Mouse (Mus musculus) cerebellum, adult 2 months (tissue): ENCODE data around the gene Gm5741. TPM values are rescaled to one million over a fixed set of nuclear protein-coding genes. Genes with fewer than 3 reads are reported as not detected.

Source experiments
- DNase-seq, 2 experiments: peaks; one replicate each; pipeline ENCODE4 v3.0.0; 2021
- H3K27ac ChIP-seq: fragments of 200-500 bp; 2 replicates; pipeline ENCODE4 v1.5.1; 2012; ENCODE audit warnings: low read length, control low read depth, inconsistent platforms; ENCODE audit not compliant: insufficient read depth
- H3K27me3 ChIP-seq: fragments of 200-500 bp; 2 replicates; pipeline ENCODE4 v1.6.1; 2012; ENCODE audit warnings: inconsistent platforms, mild to moderate bottlenecking, low read length, moderate library complexity; ENCODE audit not compliant: control insufficient read depth, insufficient read depth
- H3K4me1 ChIP-seq: fragments of 200-500 bp; 2 replicates; pipeline ENCODE4 v1.6.1; 2011; ENCODE audit warnings: low read length; ENCODE audit not compliant: control insufficient read depth, insufficient read depth
- H3K4me3 ChIP-seq: fragments of 200-500 bp; replicated peaks from 2 replicates; pipeline ENCODE3; 2011; ENCODE audit warnings: mild to moderate bottlenecking, low read depth, low read length, control low read depth; ENCODE audit not compliant: insufficient read depth
- CTCF ChIP-seq: fragments of 200-500 bp; IDR thresholded peaks from 2 replicates; pipeline ENCODE4 v1.5.1; 2011; ENCODE audit warnings: low read depth, mild to moderate bottlenecking, control low read depth, low read length, moderate library complexity, borderline replicate concordance; ENCODE audit not compliant: insufficient read depth
- POLR2A ChIP-seq: fragments of 200-500 bp; IDR thresholded peaks from 2 replicates; pipeline ENCODE4 v1.6.1; 2011; ENCODE audit warnings: low read length, control low read depth, borderline replicate concordance; ENCODE audit not compliant: insufficient read depth
- WGBS: fragments of 180-500 bp; shearing (Covaris S2); methylation state at CpG from one replicate; pipeline ENCODE4 v1.1.7; 2018; 5-methylcytosine and 5-hydroxymethylcytosine counted together
- polyA plus RNA-seq: library from polyadenylated mRNA; depleted of rRNA; stranded (reverse); fragments of >200 nt; gene quantifications from 2 replicates; pipeline ENCODE4 v1.2.3, GENCODE M21; 2012

Gene Gm5741
- polyA plus RNA-seq, 1 experiment, result not detected

- peak overlapping the region; percentile 93 for H3K4me3 ChIP-seq
- TF ChIP-seq CTCF, result no peak
- TF ChIP-seq POLR2A, result no peak
- WGBS, result under 1% methylated on average over 57 of the region's 57 CpGs
Observed at GRCm38 (mm10) chr8:85037681-85038531, 29.9 kb downstream of the Gm5741 start.

GRCm38 (mm10) chr8:85037366-85037680 lies 30.5 kb downstream of the Gm5741 start:
- H3K4me1 ChIP-seq, result peaks cover 7% of the 10 kb centered on the region; the same call in 1 of the 2 replicates
- TF ChIP-seq CTCF, result no peak
- no peak for TF ChIP-seq POLR2A
- WGBS, result under 1% methylated on average over 14 of the region's 14 CpGs
- 0 out of 2 replicates have a peak overlapping the region, but pooled peaks have one; percentile 56 for H3K27ac ChIP-seq
- H3K27me3 ChIP-seq, result no peaks in the 10 kb centered on the region
- peak overlapping the region; percentile 93 for H3K4me3 ChIP-seq
- DNase-seq, result peak in 1 of 2 experiments; percentile 34

More at GRCm38 (mm10) chr8:85037681-85038531, 29.9 kb downstream of the Gm5741 start:
- Histone ChIP-seq H3K27me3 (no peaks in the 10 kb centered on the region), H3K27ac (peak overlapping the region; percentile 56), H3K4me1 (peaks cover 7% of the 10 kb centered on the region; the same call in 1 of the 2 replicates)
- peak; percentile 41 to 61 for DNase-seq

DNA sequence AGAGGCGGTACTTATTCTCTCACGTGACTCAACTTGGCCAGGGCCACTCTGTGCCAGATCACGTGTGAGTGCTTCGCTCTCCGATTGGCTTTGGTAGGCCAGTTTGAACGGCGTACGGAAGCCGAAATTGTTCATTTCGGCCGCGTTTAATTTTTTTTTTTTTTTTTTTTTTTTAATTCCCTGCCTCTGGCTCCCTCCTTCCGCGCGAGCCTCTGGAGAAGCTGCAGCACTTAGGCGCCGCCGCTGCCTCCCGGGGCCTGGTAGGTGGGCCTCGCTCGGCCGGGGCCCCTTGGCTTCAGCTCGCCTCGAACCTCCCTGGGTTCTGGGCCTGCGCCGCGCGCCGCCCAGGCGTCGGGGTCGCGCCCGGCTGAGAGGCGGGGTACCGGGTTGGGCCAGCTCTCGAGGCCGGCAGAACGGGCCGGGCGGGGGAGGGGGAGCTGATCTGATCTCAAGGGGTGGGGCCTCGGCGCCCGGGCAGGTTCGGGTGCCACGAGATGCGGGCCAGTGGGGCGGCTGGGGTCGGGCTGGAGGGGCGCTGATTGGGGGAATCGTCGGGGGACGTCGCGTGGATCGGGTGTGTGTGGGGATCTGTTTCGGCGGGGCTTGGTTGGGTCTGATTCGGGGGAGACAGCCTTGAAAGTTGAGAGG lies 30.9 kb downstream of the Gm5741 start, which contains the start of gene Tnpo2:
TSS of gene Tnpo2 (plus strand) at position 198 of the 648 bp plus-strand sequence.
- TF ChIP-seq POLR2A (peak; percentile 10; the same call in 1 of the 2 replicates), CTCF (no peak)
- peak; percentile 90 to 95 for DNase-seq
- H3K27ac ChIP-seq, result peak within 1 kb of the TSS; percentile 92
- no peaks in the 10 kb centered on the region for H3K27me3 ChIP-seq
- WGBS, result 1% methylated on average over 59 of the region's 59 CpGs
- H3K4me3 ChIP-seq, result peak within 1 kb of the TSS; percentile 93
- H3K4me1 ChIP-seq, result peaks cover 7% of the 10 kb centered on the region; the same call in 1 of the 2 replicates

DNA sequence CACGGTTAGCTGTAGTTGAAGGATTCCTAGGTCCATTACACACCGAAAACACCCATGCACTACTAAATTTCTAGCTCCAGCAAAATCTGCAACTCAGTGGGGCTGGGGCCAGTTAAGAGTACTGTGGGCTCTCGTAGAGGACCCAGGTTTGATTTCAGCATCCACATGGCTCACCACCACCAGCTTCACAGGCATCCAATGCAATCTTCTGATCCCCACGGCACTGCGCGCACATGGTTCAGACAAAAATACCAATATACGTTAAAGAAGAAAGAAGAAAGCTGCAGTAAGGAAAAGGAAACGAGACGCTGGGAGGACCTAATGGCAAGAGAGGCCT lies 31.4 kb downstream of the Gm5741 start:
- peak overlapping the region; percentile 17; the same call in 1 of the 2 replicates for H3K27ac ChIP-seq

DNA sequence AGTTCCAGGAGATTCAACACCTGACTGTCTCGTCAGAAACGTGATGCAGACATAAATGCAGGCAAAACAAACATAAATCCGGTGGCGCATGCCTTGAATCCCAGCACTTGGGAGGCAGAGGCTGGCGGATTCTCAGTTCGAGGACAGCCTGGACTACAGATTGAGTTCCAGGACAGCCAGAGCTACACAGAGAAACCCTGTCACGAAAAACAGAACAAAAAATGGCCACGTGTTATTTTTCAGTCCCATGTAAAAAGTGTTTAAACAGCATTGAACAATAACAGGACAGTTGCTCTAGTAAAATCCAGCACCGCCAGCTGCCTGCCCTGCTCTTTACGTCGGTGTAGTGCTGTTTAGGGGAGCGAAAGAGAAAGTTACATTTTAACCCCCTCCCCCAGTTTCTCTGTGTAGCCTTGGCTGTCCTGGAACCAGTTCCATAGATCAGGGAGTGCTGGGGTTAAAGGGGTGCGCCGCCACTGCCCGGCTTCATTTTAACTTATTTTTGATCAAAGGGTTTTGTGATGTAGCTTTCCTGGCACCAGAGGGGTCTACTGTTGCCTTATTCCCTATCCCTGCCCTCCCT lies 32.0 kb downstream of the Gm5741 start:
- no peak for TF ChIP-seq POLR2A
- no peak for TF ChIP-seq CTCF
- Histone ChIP-seq H3K27ac (no peak overlapping the region), H3K27me3 (no peaks in the 10 kb centered on the region), H3K4me1 (peaks cover 7% of the 10 kb centered on the region; the same call in 1 of the 2 replicates), H3K4me3 (peak overlapping the region; percentile 93)
- DNase-seq, result no peak
- 1% methylated on average over 15 of the region's 15 CpGs for WGBS

More for the DNA sequence above, 31.4 kb downstream of the Gm5741 start:
- Histone ChIP-seq H3K4me3 (peak overlapping the region; percentile 93), H3K4me1 (peaks cover 7% of the 10 kb centered on the region; the same call in 1 of the 2 replicates), H3K27me3 (no peaks in the 10 kb centered on the region)
- TF ChIP-seq CTCF (no peak), POLR2A (peak; percentile 64; the same call in 1 of the 2 replicates)
- no peak for DNase-seq
- WGBS, result under 1% methylated on average over 9 of the region's 9 CpGs

- no peak for TF ChIP-seq CTCF
- no peak for TF ChIP-seq POLR2A
- no peaks in the 10 kb centered on the region for H3K27me3 ChIP-seq
- peaks cover 7% of the 10 kb centered on the region; the same call in 1 of the 2 replicates for H3K4me1 ChIP-seq
- no peak overlapping the region for H3K27ac ChIP-seq
- no peak overlapping the region for H3K4me3 ChIP-seq
- WGBS, result 6% methylated on average over 12 of the region's 12 CpGs
- no peak for DNase-seq
Observed at GRCm38 (mm10) chr8:85035165-85035727, 32.5 kb downstream of the Gm5741 start.

GRCm38 (mm10) chr8:85034764-85035163 lies 33.0 kb downstream of the Gm5741 start:
- WGBS, result 2% methylated on average over 13 of the region's 13 CpGs
- TF ChIP-seq POLR2A (no peak), CTCF (no peak)
- peak; percentile 62 to 68 for DNase-seq

More at GRCm38 (mm10) chr8:85034764-85035163, 33.0 kb downstream of the Gm5741 start:
- Histone ChIP-seq H3K27me3 (no peaks in the 10 kb centered on the region), H3K4me1 (peaks cover 7% of the 10 kb centered on the region; the same call in 1 of the 2 replicates), H3K27ac (no peak overlapping the region), H3K4me3 (no peak overlapping the region)
